ENCODE assay signal across 9 mouse cellular contexts in genomic region chr16:5672871-5673270, GRCm38 (mm10).
DNase-seq lines count a peak whose midpoint lies in the region; ATAC-seq lines count a peak whose summit lies in the region.
"Had no signal": no experiment of that assay in that cellular context is flagged by ENCODE, and none has a peak within 500 bp of the region (broad histone marks: within the 10 kb centered on the region; RNA-seq: fewer than 3 reads in every experiment).

No protein-coding gene starts in this region.

- H3K27ac ChIP-seq in forebrain, embryonic 14.5 days (ENCODE audit: low read depth, low read length) = peak overlapping the region; percentile 63; the same call in 1 of the 2 replicates
- no peak overlapping the region for H3K27ac ChIP-seq in forebrain, embryonic 12.5 days
- H3K27ac ChIP-seq: embryonic facial prominence, embryonic 15.5 days had no signal

- 61% methylated on average over 4 of the region's 4 CpGs for WGBS in forebrain, embryonic 14.5 days
- 67% methylated on average over 4 of the region's 4 CpGs for WGBS in forebrain, embryonic 12.5 days

- no peaks in the 10 kb centered on the region for H3K27me3 ChIP-seq in forebrain, embryonic 14.5 days (replicated peaks; ENCODE audit: control insufficient read depth, insufficient read depth, low read length)
- H3K27me3 ChIP-seq in forebrain, embryonic 12.5 days = no peaks in the 10 kb centered on the region
- H3K27me3 ChIP-seq: embryonic facial prominence, embryonic 15.5 days had no signal

- H3K4me1 ChIP-seq in forebrain, embryonic 14.5 days (ENCODE audit: control insufficient read depth, insufficient read depth, low read length) = 0 out of 2 replicates have a peak, but pooled peaks cover 2% of the 10 kb centered on the region
- 0 out of 2 replicates have a peak, but pooled peaks cover 5% of the 10 kb centered on the region for H3K4me1 ChIP-seq in forebrain, embryonic 12.5 days
- H3K4me1 ChIP-seq: embryonic facial prominence, embryonic 15.5 days had no signal

- no peaks in the 10 kb centered on the region for H3K9me3 ChIP-seq in forebrain, embryonic 14.5 days (replicated peaks; ENCODE audit: control insufficient read depth, low read length)
- no peaks in the 10 kb centered on the region for H3K9me3 ChIP-seq in forebrain, embryonic 12.5 days
- H3K9me3 ChIP-seq: embryonic facial prominence, embryonic 15.5 days had no signal

- H3K36me3 ChIP-seq in forebrain, embryonic 14.5 days (ENCODE audit: control insufficient read depth, insufficient read depth, low read length) = no peaks in the 10 kb centered on the region
- H3K36me3 ChIP-seq in forebrain, embryonic 12.5 days (replicated peaks) = no peaks in the 10 kb centered on the region
- H3K36me3 ChIP-seq: embryonic facial prominence, embryonic 15.5 days had no signal

- no peak for ATAC-seq in forebrain, embryonic 14.5 days
- no peak for ATAC-seq in forebrain, embryonic 12.5 days (ENCODE audit: low FRiP score)

- no peak overlapping the region for H3K4me3 ChIP-seq in forebrain, embryonic 14.5 days (ENCODE audit: low read depth, low read length)
- H3K4me3 ChIP-seq in forebrain, embryonic 12.5 days (replicated peaks) = no peak overlapping the region
- H3K4me3 ChIP-seq: embryonic facial prominence, embryonic 15.5 days had no signal

- peak; percentile 23 for DNase-seq in forebrain, embryonic 14.5 days (ENCODE audit: low spot score)
- peak; percentile 41 to 54 for DNase-seq in layer of hippocampus, postnatal 10 days (ENCODE audit: low spot score in 2 of 2)
- no peak for DNase-seq in layer of hippocampus, postnatal 36 days
- peak; percentile 19 for DNase-seq in adrenal gland, adult 8-10 months
- DNase-seq in cerebellum, postnatal 10 days = peak; percentile 64 to 81
- DNase-seq in lung, postnatal 10 days = no peak
- no peak for DNase-seq in thymus, postnatal 25 days

- no peak overlapping the region for H3K9ac ChIP-seq in forebrain, embryonic 14.5 days (ENCODE audit: low read length)
- no peak overlapping the region for H3K9ac ChIP-seq in forebrain, embryonic 12.5 days
- H3K9ac ChIP-seq: embryonic facial prominence, embryonic 15.5 days had no signal

- no peak overlapping the region for H3K4me2 ChIP-seq in forebrain, embryonic 14.5 days (ENCODE audit: low read length)
- H3K4me2 ChIP-seq in forebrain, embryonic 12.5 days = no peak overlapping the region
- H3K4me2 ChIP-seq: embryonic facial prominence, embryonic 15.5 days had no signal

Comparison
In these comparisons a context has a peak if more than half of its experiments do, and no peak if none do; other contexts are left out.
1. DNase-seq: peak in forebrain, embryonic 14.5 days (single experiment), layer of hippocampus, postnatal 10 days (2 of 2), adrenal gland, adult 8-10 months (single experiment) and cerebellum, postnatal 10 days (2 of 2); none in layer of hippocampus, postnatal 36 days (0 of 2), lung, postnatal 10 days (single experiment) and thymus, postnatal 25 days (single experiment).